ENCODE assay signal across 19 mouse cellular contexts in genomic region chr13:112064681-112065080, GRCm38 (mm10).
DNase-seq lines count a peak whose midpoint lies in the region.
"Had no signal": no experiment of that assay in that cellular context is flagged by ENCODE, and none has a peak within 500 bp of the region (broad histone marks: within the 10 kb centered on the region; RNA-seq: fewer than 3 reads in every experiment).

No protein-coding gene starts in this region.

- peaks cover 15% of the 10 kb centered on the region for H3K4me1 ChIP-seq in heart, embryonic 10.5 days

- peak; percentile 64 for DNase-seq in heart, adult 11 months
- DNase-seq in heart, adult 9 months (ENCODE audit: low spot score in 2 of 2): no peak
- peak; percentile 51 for DNase-seq in heart, embryonic 10.5 days (ENCODE audit: low spot score)
- DNase-seq in heart, postnatal 4 days: no peak
- DNase-seq in urinary bladder, postnatal 14 days (ENCODE audit: low spot score): peak; percentile 47
- DNase-seq in urinary bladder, postnatal 4 days (ENCODE audit: low spot score in 2 of 2): no peak
- DNase-seq: adrenal gland, adult 2 months; adrenal gland, adult 8-10 months; adrenal gland, postnatal 10 days; adrenal gland, postnatal 14 days; adrenal gland, postnatal 25 days; adrenal gland, postnatal 36 days; B cell, adult 2 months; cerebellum, adult 11 months; cerebellum, adult 11-12 months; cerebellum, adult 18-20 months had no signal

- H3K36me3 ChIP-seq in heart, embryonic 10.5 days: no peaks in the 10 kb centered on the region
- H3K36me3 ChIP-seq: G1E had no signal

- no peak overlapping the region for H3K27ac ChIP-seq in heart, embryonic 10.5 days

- H3K4me3 ChIP-seq in heart, embryonic 10.5 days: no peak overlapping the region

- no peaks in the 10 kb centered on the region for H3K9me3 ChIP-seq in heart, embryonic 10.5 days
- H3K9me3 ChIP-seq: G1E had no signal

- no peaks in the 10 kb centered on the region for H3K27me3 ChIP-seq in heart, embryonic 10.5 days (ENCODE audit: insufficient read depth, poor library complexity, severe bottlenecking)
- H3K27me3 ChIP-seq: CH12.LX, Patski had no signal

- whole genome bisulfite sequencing in heart, embryonic 10.5 days: 89% methylated on average over 10 of the region's 10 CpGs

Comparison
In these comparisons a context has a peak if more than half of its experiments do, and no peak if none do; other contexts are left out.
1. DNase-seq: peak in heart, adult 11 months (single experiment), heart, embryonic 10.5 days (single experiment) and urinary bladder, postnatal 14 days (single experiment); none in heart, adult 9 months (0 of 2), heart, postnatal 4 days (single experiment) and urinary bladder, postnatal 4 days (0 of 2).